Mouse (Mus musculus): ENCODE measurements around the gene Pde1b. TPM values are rescaled to one million over a fixed set of nuclear protein-coding genes. Genes with fewer than 3 reads are reported as not detected.

The Pde1b gene
- total and polyA plus RNA-seq, 3 experiments: 0.99 to 2.8 (median 1.0) TPM

- no peak for TF ChIP-seq EP300 (IDR thresholded peaks at IDR 0.05; ENCODE audit: insufficient read depth, low read depth, low read length)
- TF ChIP-seq POLR2A (IDR thresholded peaks at IDR 0.05; ENCODE audit: insufficient read depth, low read depth, low read length): no peak
- Histone ChIP-seq H3K4me3 (no peak overlapping the region), H3K27ac (no peak overlapping the region), H3K79me2 (replicated peaks; ENCODE audit: control insufficient read depth, insufficient read depth, low read length) (no peaks in the 10 kb centered on the region), H3K9ac (ENCODE audit: low read depth, low read length) (no peak overlapping the region), H3K36me3 (ENCODE audit: control insufficient read depth, insufficient read depth, low read length) (no peaks in the 10 kb centered on the region), H3K27me3 (ENCODE audit: control insufficient read depth, insufficient read depth, low read length) (peaks cover 4% of the 10 kb centered on the region; the same call in 1 of the 2 replicates), H3K4me1 (ENCODE audit: control insufficient read depth, insufficient read depth, low read length) (peaks cover 2% of the 10 kb centered on the region; the same call in 1 of the 2 replicates)
- intact Hi-C loops (cut with DNase I): no loop called here
- DNase-seq: no peak
- WGBS: 79% methylated on average over 1 of the region's 1 CpGs
Measured at GRCm38 (mm10) chr15:103500723-103501122, 2.1 kb upstream of the Pde1b start.

GRCm38 (mm10) chr15:103501186-103501585 is 1.6 kb upstream of the Pde1b start:
- Histone ChIP-seq H3K79me2 (replicated peaks; ENCODE audit: control insufficient read depth, insufficient read depth, low read length) (no peaks in the 10 kb centered on the region), H3K27ac (no peak overlapping the region), H3K9ac (ENCODE audit: low read depth, low read length) (no peak overlapping the region), H3K4me3 (no peak overlapping the region), H3K36me3 (ENCODE audit: control insufficient read depth, insufficient read depth, low read length) (no peaks in the 10 kb centered on the region), H3K27me3 (ENCODE audit: control insufficient read depth, insufficient read depth, low read length) (peaks cover 4% of the 10 kb centered on the region; the same call in 1 of the 2 replicates), H3K4me1 (ENCODE audit: control insufficient read depth, insufficient read depth, low read length) (peaks cover 2% of the 10 kb centered on the region; the same call in 1 of the 2 replicates)
- intact Hi-C loops (cut with DNase I): no loop called here
- no peak for DNase-seq
- TF ChIP-seq CTCF (IDR thresholded peaks at IDR 0.05): no peak
- TF ChIP-seq POLR2A (IDR thresholded peaks at IDR 0.05; ENCODE audit: insufficient read depth, low read depth, low read length): no peak
- no peak for TF ChIP-seq EP300 (IDR thresholded peaks at IDR 0.05; ENCODE audit: insufficient read depth, low read depth, low read length)
- 51% methylated on average over 2 of the region's 2 CpGs for WGBS

GRCm38 (mm10) chr15:103503251-103503600 is 392 bp downstream of the Pde1b start:
- 2% methylated on average over 15 of the region's 15 CpGs for WGBS
- DNase-seq: no peak
- peak overlapping the region; percentile 41 for H3K9ac ChIP-seq (ENCODE audit: low read depth, low read length)
- H3K4me1 ChIP-seq (ENCODE audit: control insufficient read depth, insufficient read depth, low read length): peaks cover 2% of the 10 kb centered on the region; the same call in 1 of the 2 replicates
- no peaks in the 10 kb centered on the region for H3K79me2 ChIP-seq (replicated peaks; ENCODE audit: control insufficient read depth, insufficient read depth, low read length)
- H3K27ac ChIP-seq: no peak overlapping the region
- no peaks in the 10 kb centered on the region for H3K36me3 ChIP-seq (ENCODE audit: control insufficient read depth, insufficient read depth, low read length)
- H3K4me3 ChIP-seq: peak overlapping the region; percentile 40
- no peak for TF ChIP-seq EP300 (IDR thresholded peaks at IDR 0.05; ENCODE audit: insufficient read depth, low read depth, low read length)
- no peak for TF ChIP-seq POLR2A (IDR thresholded peaks at IDR 0.05; ENCODE audit: insufficient read depth, low read depth, low read length)
- TF ChIP-seq CTCF (IDR thresholded peaks at IDR 0.05): no peak
- intact Hi-C loops (cut with DNase I): no loop called here
- peaks cover 4% of the 10 kb centered on the region; the same call in 1 of the 2 replicates for H3K27me3 ChIP-seq (ENCODE audit: control insufficient read depth, insufficient read depth, low read length)

GRCm38 (mm10) chr15:103503660-103504059 is 826 bp downstream of the Pde1b start:
- Histone ChIP-seq H3K27ac (no peak overlapping the region), H3K79me2 (replicated peaks; ENCODE audit: control insufficient read depth, insufficient read depth, low read length) (no peaks in the 10 kb centered on the region), H3K9ac (ENCODE audit: low read depth, low read length) (no peak overlapping the region), H3K4me1 (ENCODE audit: control insufficient read depth, insufficient read depth, low read length) (peaks cover 2% of the 10 kb centered on the region; the same call in 1 of the 2 replicates), H3K4me3 (no peak overlapping the region), H3K36me3 (ENCODE audit: control insufficient read depth, insufficient read depth, low read length) (no peaks in the 10 kb centered on the region), H3K27me3 (ENCODE audit: control insufficient read depth, insufficient read depth, low read length) (peaks cover 4% of the 10 kb centered on the region; the same call in 1 of the 2 replicates)
- no peak for TF ChIP-seq EP300 (IDR thresholded peaks at IDR 0.05; ENCODE audit: insufficient read depth, low read depth, low read length)
- 51% methylated on average over 12 of the region's 12 CpGs for WGBS
- DNase-seq: no peak
- intact Hi-C loops (cut with DNase I): no loop called here

- H3K27me3 ChIP-seq (ENCODE audit: control insufficient read depth, insufficient read depth, low read length): no peaks in the 10 kb centered on the region
- TF ChIP-seq POLR2A (IDR thresholded peaks at IDR 0.05; ENCODE audit: insufficient read depth, low read depth, low read length) (no peak), CTCF (IDR thresholded peaks at IDR 0.05) (no peak)
- H3K79me2 ChIP-seq (replicated peaks; ENCODE audit: control insufficient read depth, insufficient read depth, low read length): no peaks in the 10 kb centered on the region
- no peak overlapping the region for H3K4me3 ChIP-seq
- WGBS: 54% methylated on average over 3 of the region's 3 CpGs
- H3K4me1 ChIP-seq (ENCODE audit: control insufficient read depth, insufficient read depth, low read length): no peaks in the 10 kb centered on the region
- intact Hi-C loops (cut with DNase I): no loop called here
- no peak for DNase-seq
- no peak overlapping the region for H3K9ac ChIP-seq (ENCODE audit: low read depth, low read length)
- H3K36me3 ChIP-seq (ENCODE audit: control insufficient read depth, insufficient read depth, low read length): no peaks in the 10 kb centered on the region
- no peak overlapping the region for H3K27ac ChIP-seq
Measured at GRCm38 (mm10) chr15:103509317-103509716, 6.5 kb downstream of the Pde1b start.

GRCm38 (mm10) chr15:103511652-103512051 is 8.8 kb downstream of the Pde1b start:
- no peaks in the 10 kb centered on the region for H3K27me3 ChIP-seq (ENCODE audit: control insufficient read depth, insufficient read depth, low read length)
- WGBS: 52% methylated on average over 1 of the region's 1 CpGs
- H3K27ac ChIP-seq: no peak overlapping the region
- TF ChIP-seq EP300 (IDR thresholded peaks at IDR 0.05; ENCODE audit: insufficient read depth, low read depth, low read length) (no peak), CTCF (IDR thresholded peaks at IDR 0.05) (no peak), POLR2A (IDR thresholded peaks at IDR 0.05; ENCODE audit: insufficient read depth, low read depth, low read length) (no peak)
- H3K79me2 ChIP-seq (replicated peaks; ENCODE audit: control insufficient read depth, insufficient read depth, low read length): no peaks in the 10 kb centered on the region
- DNase-seq: no peak
- H3K4me1 ChIP-seq (ENCODE audit: control insufficient read depth, insufficient read depth, low read length): no peaks in the 10 kb centered on the region
- H3K9ac ChIP-seq (ENCODE audit: low read depth, low read length): no peak overlapping the region
- no peak overlapping the region for H3K4me3 ChIP-seq
- no peaks in the 10 kb centered on the region for H3K36me3 ChIP-seq (ENCODE audit: control insufficient read depth, insufficient read depth, low read length)
- intact Hi-C loops (cut with DNase I): no loop called here
